Mouse (Mus musculus): ENCODE results near the gene Mansc4. TPM values are rescaled to one million over a fixed set of nuclear protein-coding genes. Genes with fewer than 3 reads are reported as not detected.

Gene Mansc4
- polyA plus RNA-seq, 1 experiment: 0.13 TPM

- H3K79me2 ChIP-seq (ENCODE audit: control insufficient read depth, insufficient read depth): no peaks in the 10 kb centered on the region
- peaks cover 1% of the 10 kb centered on the region for H3K79me3 ChIP-seq (ENCODE audit: low read depth)
- H3K27me3 ChIP-seq (ENCODE audit: control insufficient read depth, insufficient read depth, insufficient read length): no peaks in the 10 kb centered on the region
- no peak overlapping the region for H3ac ChIP-seq (ENCODE audit: control insufficient read depth, insufficient read length, low read depth)
- H3K4me3 ChIP-seq (ENCODE audit: insufficient read depth, poor library complexity, severe bottlenecking): no peak overlapping the region
- TF ChIP-seq MAX (IDR thresholded peaks at IDR 0.05) (no peak), MYOD1 (IDR thresholded peaks at IDR 0.05; ENCODE audit: control insufficient read depth, insufficient read length, low read depth) (no peak)
- H3K36me3 ChIP-seq (ENCODE audit: control insufficient read depth, insufficient read depth): peaks cover 44% of the 10 kb centered on the region
Measured at GRCm38 (mm10) chr6:147109283-147109682, 22.5 kb upstream of the Mansc4 start.

- no peaks in the 10 kb centered on the region for H3K79me2 ChIP-seq (ENCODE audit: control insufficient read depth, insufficient read depth)
- H3K4me3 ChIP-seq (ENCODE audit: insufficient read depth, poor library complexity, severe bottlenecking): no peak overlapping the region
- H3K27me3 ChIP-seq (ENCODE audit: control insufficient read depth, insufficient read depth, insufficient read length): no peaks in the 10 kb centered on the region
- peaks cover 1% of the 10 kb centered on the region for H3K79me3 ChIP-seq (ENCODE audit: low read depth)
- TF ChIP-seq MYOD1 (IDR thresholded peaks at IDR 0.05; ENCODE audit: control insufficient read depth, insufficient read length, low read depth) (no peak), CTCF (IDR thresholded peaks at IDR 0.05; ENCODE audit: control insufficient read depth, insufficient read depth, insufficient read length) (no peak), MAX (IDR thresholded peaks at IDR 0.05) (no peak), FOSL1 (IDR thresholded peaks at IDR 0.05; ENCODE audit: insufficient read depth, low read length, poor library complexity, severe bottlenecking) (no peak), MYOG (IDR thresholded peaks at IDR 0.05; ENCODE audit: control insufficient read depth, extremely low read depth, insufficient read length) (no peak), CEBPB (IDR thresholded peaks at IDR 0.05; ENCODE audit: low read depth) (no peak), USF1 (IDR thresholded peaks at IDR 0.05; ENCODE audit: low read depth) (no peak)
- no peak overlapping the region for H3ac ChIP-seq (ENCODE audit: control insufficient read depth, insufficient read length, low read depth)
- peaks cover 46% of the 10 kb centered on the region for H3K36me3 ChIP-seq (ENCODE audit: control insufficient read depth, insufficient read depth)
Measured at GRCm38 (mm10) chr6:147106716-147107115, 19.9 kb upstream of the Mansc4 start.

GRCm38 (mm10) chr6:147105529-147105928 is 18.7 kb upstream of the Mansc4 start:
- H3ac ChIP-seq (ENCODE audit: control insufficient read depth, insufficient read length, low read depth): no peak overlapping the region
- H3K79me3 ChIP-seq (ENCODE audit: low read depth): peaks cover 3% of the 10 kb centered on the region
- no peak overlapping the region for H3K4me3 ChIP-seq (ENCODE audit: insufficient read depth, poor library complexity, severe bottlenecking)
- no peaks in the 10 kb centered on the region for H3K27me3 ChIP-seq (ENCODE audit: control insufficient read depth, insufficient read depth, insufficient read length)
- peaks cover 46% of the 10 kb centered on the region for H3K36me3 ChIP-seq (ENCODE audit: control insufficient read depth, insufficient read depth)
- TF ChIP-seq FOSL1 (IDR thresholded peaks at IDR 0.05; ENCODE audit: insufficient read depth, low read length, poor library complexity, severe bottlenecking) (no peak), CEBPB (IDR thresholded peaks at IDR 0.05; ENCODE audit: low read depth) (no peak), MYOD1 (IDR thresholded peaks at IDR 0.05; ENCODE audit: control insufficient read depth, insufficient read length, low read depth) (no peak), CTCF (IDR thresholded peaks at IDR 0.05; ENCODE audit: control insufficient read depth, insufficient read depth, insufficient read length) (no peak), MYOG (IDR thresholded peaks at IDR 0.05; ENCODE audit: control insufficient read depth, extremely low read depth, insufficient read length) (no peak), USF1 (IDR thresholded peaks at IDR 0.05; ENCODE audit: low read depth) (no peak), MAX (IDR thresholded peaks at IDR 0.05) (no peak)
- peaks cover 9% of the 10 kb centered on the region for H3K79me2 ChIP-seq (ENCODE audit: control insufficient read depth, insufficient read depth)

- Histone ChIP-seq H3ac (ENCODE audit: control insufficient read depth, insufficient read length, low read depth) (no peak overlapping the region), H3K36me3 (ENCODE audit: control insufficient read depth, insufficient read depth) (peaks cover 18% of the 10 kb centered on the region), H3K4me3 (ENCODE audit: insufficient read depth, poor library complexity, severe bottlenecking) (no peak overlapping the region), H3K79me3 (ENCODE audit: low read depth) (peaks cover 13% of the 10 kb centered on the region), H3K27me3 (ENCODE audit: control insufficient read depth, insufficient read depth, insufficient read length) (no peaks in the 10 kb centered on the region), H3K79me2 (ENCODE audit: control insufficient read depth, insufficient read depth) (peaks cover 40% of the 10 kb centered on the region)
- TF ChIP-seq MAX (IDR thresholded peaks at IDR 0.05): no peak
- TF ChIP-seq MYOG (IDR thresholded peaks at IDR 0.05; ENCODE audit: control insufficient read depth, extremely low read depth, insufficient read length): no peak
- TF ChIP-seq USF1 (IDR thresholded peaks at IDR 0.05; ENCODE audit: low read depth): no peak
- TF ChIP-seq CEBPB (IDR thresholded peaks at IDR 0.05; ENCODE audit: low read depth): no peak
- no peak for TF ChIP-seq FOSL1 (IDR thresholded peaks at IDR 0.05; ENCODE audit: insufficient read depth, low read length, poor library complexity, severe bottlenecking)
- TF ChIP-seq CTCF (IDR thresholded peaks at IDR 0.05; ENCODE audit: control insufficient read depth, insufficient read depth, insufficient read length): no peak
- TF ChIP-seq MYOD1 (IDR thresholded peaks at IDR 0.05; ENCODE audit: control insufficient read depth, insufficient read length, low read depth): no peak
Measured at GRCm38 (mm10) chr6:147102293-147102692, 15.5 kb upstream of the Mansc4 start.

GRCm38 (mm10) chr6:147099458-147100277 is 12.8 kb upstream of the Mansc4 start:
- H3K36me3 ChIP-seq (ENCODE audit: control insufficient read depth, insufficient read depth): peaks cover 9% of the 10 kb centered on the region
- H3K27me3 ChIP-seq (ENCODE audit: control insufficient read depth, insufficient read depth, insufficient read length): no peaks in the 10 kb centered on the region
- peaks cover 65% of the 10 kb centered on the region for H3K79me2 ChIP-seq (ENCODE audit: control insufficient read depth, insufficient read depth)
- no peak overlapping the region for H3K4me3 ChIP-seq (ENCODE audit: insufficient read depth, poor library complexity, severe bottlenecking)
- peaks cover 31% of the 10 kb centered on the region for H3K79me3 ChIP-seq (ENCODE audit: low read depth)
- H3ac ChIP-seq (ENCODE audit: control insufficient read depth, insufficient read length, low read depth): no peak overlapping the region
- no peak for TF ChIP-seq MYOD1 (IDR thresholded peaks at IDR 0.05; ENCODE audit: control insufficient read depth, insufficient read length, low read depth)
- no peak for TF ChIP-seq CEBPB (IDR thresholded peaks at IDR 0.05; ENCODE audit: low read depth)
- TF ChIP-seq MAX (IDR thresholded peaks at IDR 0.05): no peak
- TF ChIP-seq MYOG (IDR thresholded peaks at IDR 0.05; ENCODE audit: control insufficient read depth, extremely low read depth, insufficient read length): no peak

Data from C2C12 (cell line).